Mouse (Mus musculus) liver, embryonic 14.5 days (tissue): Measurements from ENCODE around the gene Grin2d. TPM values are rescaled to one million over a fixed set of nuclear protein-coding genes. Genes with fewer than 3 reads are reported as not detected.
"Not testable (repeated sequence)": the region's sequence is repeated elsewhere in the genome, so short reads cannot be mapped to it uniquely, and the experiment has no call there.

Source experiments
- ATAC-seq: fragments of 200-750 bp; cut with Nextera tagmentation; 2 replicates; pipeline ENCODE4 v1.8.0; 2017; ENCODE audit warnings: moderate number of reproducible peaks, mild to moderate bottlenecking, moderate library complexity; ENCODE audit not compliant: insufficient read depth
- DNase-seq, 3 experiments: peaks; one replicate each; pipeline ENCODE4 v3.0.0-alpha.2; 2012 to 2013; ENCODE audit warnings: low read depth in 3 of 3, low spot score in 3 of 3
- H3K27ac ChIP-seq: fragments of 300-500 bp; sonication (generic); 2 replicates; pipeline ENCODE4 v1.5.1; 2014; ENCODE audit warnings: moderate library complexity, mild to moderate bottlenecking, control low read depth, inconsistent platforms
- H3K27me3 ChIP-seq: fragments of 300-500 bp; sonication (generic); 2 replicates; pipeline ENCODE4 v1.6.1; 2014; ENCODE audit warnings: mild to moderate bottlenecking, low read length, moderate library complexity; ENCODE audit not compliant: control insufficient read depth, insufficient read depth
- H3K36me3 ChIP-seq: fragments of 300-500 bp; sonication (generic); replicated peaks from 2 replicates; pipeline ENCODE4 v1.6.1; 2014; ENCODE audit warnings: low read depth; ENCODE audit not compliant: control insufficient read depth, insufficient read depth
- H3K4me1 ChIP-seq, 2 experiments: fragments of 200-500 bp in 1 of 2; fragments of 300-500 bp in 1 of 2; sonication (generic) in 1 of 2; replicated peaks; 2 replicates each; pipeline ENCODE4 v1.6.1; 2012 to 2014; ENCODE audit warnings: antibody characterized with exemption in 1 of 2, inconsistent platforms in 1 of 2, low read length in 1 of 2; ENCODE audit not compliant: control insufficient read depth in 2 of 2, insufficient read depth in 2 of 2
- H3K4me2 ChIP-seq: fragments of 300-500 bp; sonication (generic); 2 replicates; pipeline ENCODE4 v1.6.1; 2014; ENCODE audit warnings: low read depth, mild to moderate bottlenecking, control low read depth, moderate library complexity
- H3K4me3 ChIP-seq, 2 experiments: fragments of 200-500 bp in 1 of 2; fragments of 300-500 bp in 1 of 2; sonication (generic) in 1 of 2; 2 replicates each; pipeline ENCODE4 v1.5.1; 2012 to 2014; ENCODE audit warnings: low read depth in 2 of 2, low read length in 2 of 2, mild to moderate bottlenecking in 2 of 2, control low read depth in 1 of 2, inconsistent platforms in 1 of 2, moderate library complexity in 1 of 2; ENCODE audit not compliant: insufficient read depth in 1 of 2
- H3K9ac ChIP-seq: fragments of 300-500 bp; sonication (generic); replicated peaks from 2 replicates; pipeline ENCODE4 v1.6.1; 2014; ENCODE audit warnings: mild to moderate bottlenecking, control low read depth, moderate library complexity
- H3K9me3 ChIP-seq: fragments of 300-500 bp; sonication (generic); 2 replicates; pipeline ENCODE4 v1.6.1; 2016; ENCODE audit warnings: low read length, mixed read lengths; ENCODE audit not compliant: control insufficient read depth
- CTCF ChIP-seq: IDR thresholded peaks from 2 replicates; pipeline ENCODE4 v1.5.1; 2016; ENCODE audit warnings: antibody characterized with exemption, low read depth, control low read depth
- EP300 ChIP-seq: IDR thresholded peaks from 2 replicates; pipeline ENCODE4 v1.6.1; 2016; ENCODE audit warnings: antibody characterized with exemption, low read depth
- WGBS: fragments of 180-500 bp; shearing (Covaris S2); extraction: QIAGEN DNeasy Blood & Tissue Kit; methylation state at CpG from one replicate; pipeline ENCODE4 v1.1.7; 2014; ENCODE audit not compliant: insufficient replicate concordance; 5-methylcytosine and 5-hydroxymethylcytosine counted together
- polyA plus RNA-seq, 2 experiments: library from polyadenylated mRNA; depleted of rRNA in 1 of 2; stranded (reverse) in 1 of 2; unstranded in 1 of 2; fragments of >200 nt; fragmentation: Nextera tagmentation in 1 of 2; extraction: Ambion mirVana in 1 of 2; gene quantifications; 2 replicates each; pipeline versions ENCODE4 v1.2.1 to v1.2.3; 2012 to 2014

Grin2d gene
- 0.11 and 0.13 TPM in 2 replicates for polyA plus RNA-seq (2012; rRNA removed)
- polyA plus RNA-seq (2014; fragmentation: Nextera tagmentation; extraction: Ambion mirVana) = 0.01 TPM in 1 of 2 replicates, not detected in the other

DNA sequence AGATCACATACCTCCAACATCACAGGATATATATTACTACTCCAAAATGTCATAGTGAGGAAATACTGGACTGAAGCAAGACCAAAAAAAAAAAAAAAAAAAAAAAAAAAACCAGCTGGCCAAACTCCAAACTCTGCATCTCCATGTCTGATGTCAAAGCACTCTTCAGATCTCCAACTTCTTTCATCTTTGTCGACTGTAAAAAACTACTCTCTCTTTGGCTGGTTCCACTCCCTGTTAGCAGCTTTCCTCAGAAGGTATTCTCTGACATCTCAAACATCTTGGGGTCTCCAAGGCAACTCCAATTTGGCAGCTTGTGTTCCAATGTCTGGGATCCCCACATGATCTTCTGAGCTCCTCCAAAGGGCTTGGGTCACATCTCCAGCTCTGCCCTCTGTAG, at the start of gene Grin2d:
TSS of gene Grin2d (minus strand) at position 101 of the 400 bp plus-strand sequence.
- not testable (repeated sequence) for H3K27me3 ChIP-seq
- peaks cover 61% of the 10 kb centered on the region for H3K36me3 ChIP-seq
- 70% methylated on average over 1 of the region's 1 CpGs for WGBS

DNA sequence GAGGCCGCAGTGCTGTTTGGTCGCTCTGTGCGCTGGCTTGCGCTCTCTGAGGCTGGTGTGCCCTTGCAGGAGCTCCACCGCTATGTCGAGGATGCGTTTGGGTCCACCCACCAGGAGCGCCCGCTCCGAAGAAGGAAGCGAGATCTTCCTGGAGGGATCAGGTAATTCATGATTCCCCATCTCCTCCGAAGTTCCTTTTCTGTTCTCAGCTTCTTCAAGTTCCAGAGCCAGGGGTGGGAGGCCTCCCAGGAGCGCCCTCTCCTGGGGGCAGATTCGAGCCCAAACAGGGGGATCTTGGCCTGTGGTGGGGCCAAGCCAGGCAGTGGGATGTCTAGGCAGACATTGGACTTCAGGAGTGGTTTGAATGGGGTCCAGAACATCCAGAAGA, 46.2 kb upstream of the Grin2d start:
- Histone ChIP-seq H3K4me1 (peaks cover 22 to 39% of the 10 kb centered on the region in 2 experiments), H3K4me2 (peak overlapping the region; percentile 84), H3K9ac (peak overlapping the region; percentile 66), H3K9me3 (no peaks in the 10 kb centered on the region), H3K4me3 (peak overlapping the region; percentile 56 to 64), H3K36me3 (no peaks in the 10 kb centered on the region), H3K27ac (no peak overlapping the region), H3K27me3 (no peaks in the 10 kb centered on the region)
- TF ChIP-seq CTCF (peak; percentile 61), EP300 (no peak)
- WGBS = 9% methylated on average over 14 of the region's 14 CpGs
- ATAC-seq = no peak
- DNase-seq = no peak

More for the DNA sequence above, at the start of gene Grin2d:
- H3K9me3 ChIP-seq, H3K4me2 ChIP-seq, H3K9ac ChIP-seq, ATAC-seq, H3K4me1 ChIP-seq, H3K27ac ChIP-seq, DNase-seq, H3K4me3 ChIP-seq: not testable (repeated sequence)

DNA sequence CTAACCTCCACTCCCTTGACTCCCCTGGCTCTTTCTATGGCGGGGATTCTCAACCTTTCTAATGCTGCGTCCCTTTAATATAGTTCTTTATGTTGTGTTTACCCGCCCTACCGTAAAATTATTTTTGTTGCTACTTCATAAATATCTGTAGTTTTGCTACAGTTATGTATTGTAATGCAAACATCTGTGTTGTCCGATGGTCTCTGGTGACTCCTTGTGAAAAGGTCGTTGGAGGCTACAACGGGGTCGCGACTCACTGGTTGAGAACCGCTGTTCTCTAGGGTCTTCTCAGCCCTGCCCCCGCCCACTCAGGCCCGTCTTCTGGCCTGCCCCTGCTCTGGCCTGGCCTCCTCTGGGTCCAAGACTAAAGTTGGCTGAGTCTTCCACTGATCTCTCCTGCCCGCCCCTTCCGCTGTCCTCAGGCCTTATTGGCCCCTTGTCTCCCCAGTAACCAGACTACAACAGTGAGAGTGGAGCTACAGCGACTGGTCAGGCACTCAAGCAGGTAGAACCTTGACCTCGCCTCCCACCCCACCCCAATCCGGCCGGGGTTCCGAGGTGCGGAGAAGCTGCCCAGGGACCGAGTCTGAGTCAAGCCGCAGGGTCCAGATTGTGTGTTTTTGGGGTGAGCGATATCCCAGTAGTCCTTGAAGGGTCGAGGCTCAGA, 45.7 kb upstream of the Grin2d start, which contains the start of gene Ccdc114:
TSS of gene Ccdc114 (plus strand) at position 311 of the 667 bp plus-strand sequence.
- ATAC-seq (peak; percentile 65), DNase-seq (peak in 2 of 3 experiments; percentile 47 to 60)
- Histone ChIP-seq H3K4me1 (peaks cover 22 to 39% of the 10 kb centered on the region in 2 experiments), H3K4me3 (peak within 1 kb of the TSS; percentile 56 to 64), H3K27me3 (no peaks in the 10 kb centered on the region), H3K36me3 (no peaks in the 10 kb centered on the region), H3K9ac (peak within 1 kb of the TSS; percentile 66), H3K27ac (peak within 1 kb of the TSS; percentile 76), H3K9me3 (no peaks in the 10 kb centered on the region), H3K4me2 (peak within 1 kb of the TSS; percentile 84)
- no peak for TF ChIP-seq EP300
- no peak for TF ChIP-seq CTCF
- WGBS = 2% methylated on average over 24 of the region's 24 CpGs

DNA sequence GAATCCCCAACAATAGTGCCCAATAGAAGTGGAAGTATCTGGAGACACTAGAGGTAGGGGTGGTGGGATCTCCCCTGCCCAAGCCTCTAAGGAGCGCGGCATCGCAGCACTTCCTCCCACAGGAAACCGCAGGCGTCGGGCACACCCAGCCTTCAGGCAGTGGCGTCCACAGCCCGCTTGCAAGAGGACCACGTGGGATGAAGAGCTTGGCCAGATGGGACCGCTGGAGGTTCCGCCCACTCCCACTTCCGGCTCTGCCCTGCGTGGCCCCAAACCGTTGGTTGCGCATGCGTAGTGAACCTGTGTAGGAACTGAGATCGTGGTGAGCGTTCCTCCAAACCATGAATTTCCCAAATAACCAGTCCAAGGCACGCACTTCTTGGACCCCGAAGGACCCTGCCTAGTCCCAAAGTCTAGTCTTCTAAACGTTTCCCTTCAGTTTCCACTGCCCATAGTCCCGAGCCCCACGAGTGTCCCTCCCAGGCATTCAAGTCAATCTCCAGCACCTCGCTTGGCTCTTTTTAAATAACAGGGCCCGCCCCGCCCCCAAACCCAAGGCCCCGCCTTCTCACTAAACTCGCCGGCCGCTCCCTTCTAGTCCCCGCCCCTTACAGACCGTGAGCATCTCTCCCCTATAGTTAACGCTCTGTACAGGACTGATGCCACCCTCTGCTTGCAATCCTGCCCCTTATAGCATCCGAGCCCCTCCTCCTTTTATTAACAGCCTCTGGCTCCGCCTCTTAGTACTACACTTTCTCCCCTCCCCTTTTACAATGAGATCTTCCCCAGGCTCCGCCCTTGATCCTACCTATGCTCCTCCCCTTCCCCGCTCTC, 45.0 kb upstream of the Grin2d start:
- TF ChIP-seq EP300 (no peak; the same call in 1 of the 2 replicates), CTCF (no peak)
- peak overlapping the region; percentile 59 for H3K9ac ChIP-seq
- H3K4me1 ChIP-seq = peaks cover 22 to 39% of the 10 kb centered on the region in 2 experiments
- WGBS = under 1% methylated on average over 37 of the region's 37 CpGs
- no peaks in the 10 kb centered on the region for H3K36me3 ChIP-seq
- ATAC-seq (peak; percentile 84), DNase-seq (peak; percentile 82 to 90 (median 87))
- peak overlapping the region; percentile 56 to 64 for H3K4me3 ChIP-seq
- H3K9me3 ChIP-seq = no peaks in the 10 kb centered on the region
- peak overlapping the region; percentile 84 for H3K4me2 ChIP-seq
- no peaks in the 10 kb centered on the region for H3K27me3 ChIP-seq
- H3K27ac ChIP-seq = peak overlapping the region; percentile 76
